Mouse (Mus musculus) erythroblast, embryonic 14.5 days (primary cell): ENCODE measurements around the gene Ep400. TPM values are rescaled to one million over a fixed set of nuclear protein-coding genes. Genes with fewer than 3 reads are reported as not detected.
"Not testable (repeated sequence)": the region's sequence is repeated elsewhere in the genome, so short reads cannot be mapped to it uniquely, and the experiment has no call there.

Experiments
- H3K27me3 ChIP-seq: 2 replicates; pipeline ENCODE4 v1.6.1; 2012; ENCODE audit warnings: inconsistent platforms; ENCODE audit not compliant: control insufficient read depth
- H3K36me3 ChIP-seq: 2 replicates; pipeline ENCODE4 v1.6.1; 2012; ENCODE audit warnings: mild to moderate bottlenecking, inconsistent platforms; ENCODE audit not compliant: control insufficient read depth
- H3K4me1 ChIP-seq: 2 replicates; pipeline ENCODE4 v1.6.1; 2012; ENCODE audit warnings: inconsistent platforms; ENCODE audit not compliant: control insufficient read depth
- H3K4me3 ChIP-seq: replicated peaks from 2 replicates; pipeline ENCODE3; 2012; ENCODE audit warnings: moderate library complexity, mild to moderate bottlenecking, inconsistent platforms
- H3K9me3 ChIP-seq: 2 replicates; pipeline ENCODE4 v1.6.1; 2012; ENCODE audit warnings: low read length, inconsistent platforms, mixed read lengths; ENCODE audit not compliant: control insufficient read depth
- GATA1 ChIP-seq: IDR thresholded peaks from 2 replicates; pipeline ENCODE4 v1.6.1; 2012; ENCODE audit warnings: low read length, inconsistent platforms, mixed read lengths
- TAL1 ChIP-seq: IDR thresholded peaks from 3 replicates; pipeline ENCODE4 v1.6.1; 2012; ENCODE audit warnings: low read length, inconsistent platforms, mixed read lengths
- polyA plus RNA-seq: library from polyadenylated mRNA; stranded (reverse); fragments of >175 nt; gene quantifications from 2 replicates; pipeline ENCODE4 v1.2.3, GENCODE M21; 2012

Gene Ep400
- polyA plus RNA-seq, 1 experiment: 4.0 TPM

DNA sequence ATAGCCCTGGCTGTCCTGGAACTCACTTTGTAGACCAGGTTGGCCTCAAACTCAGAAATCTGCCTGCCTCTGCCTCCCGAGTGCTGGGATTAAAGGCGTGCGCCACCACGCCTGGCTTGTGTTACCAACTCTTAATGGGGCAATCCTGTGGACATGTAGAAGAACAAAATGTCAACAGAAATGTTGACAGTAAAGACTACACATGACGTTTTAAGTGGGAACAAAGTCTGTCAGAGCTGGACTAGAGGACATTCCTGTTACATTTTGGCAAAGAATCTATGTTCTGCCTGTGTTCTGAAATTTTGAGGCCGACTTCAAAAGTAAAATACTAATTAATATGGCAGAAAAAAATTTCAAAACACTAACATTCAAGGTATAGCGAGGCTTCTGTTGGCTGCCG, 6.6 kb downstream of the Ep400 start:
- Histone ChIP-seq H3K4me1 (peaks cover 50% of the 10 kb centered on the region), H3K27me3 (no peaks in the 10 kb centered on the region), H3K9me3 (no peaks in the 10 kb centered on the region), H3K36me3 (peaks cover 61% of the 10 kb centered on the region), H3K4me3 (no peak overlapping the region)
- TF ChIP-seq TAL1 (no peak), GATA1 (no peak)

DNA sequence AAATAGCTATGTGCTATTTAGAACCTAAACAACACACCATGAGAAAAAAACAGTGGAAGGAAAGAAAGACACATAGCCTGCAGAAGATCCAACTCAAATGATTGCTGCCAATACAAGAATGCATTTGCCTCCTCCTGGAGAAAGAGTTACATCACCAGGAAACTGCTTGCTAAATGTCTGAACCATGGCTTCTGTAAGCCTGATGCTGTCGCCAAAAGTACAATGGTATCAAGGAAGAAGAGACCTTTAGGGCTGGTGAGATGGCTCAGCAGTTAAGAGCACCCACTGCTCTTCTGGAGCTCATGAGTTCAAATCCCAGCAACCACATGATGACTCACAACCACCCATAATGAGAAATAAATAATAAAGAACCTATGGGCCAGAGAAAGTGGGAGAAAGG, 25.5 kb downstream of the Ep400 start:
- Histone ChIP-seq H3K4me1 (peaks cover 12% of the 10 kb centered on the region), H3K9me3 (no peaks in the 10 kb centered on the region), H3K36me3 (peaks cover 68% of the 10 kb centered on the region), H3K4me3 (no peak overlapping the region), H3K27me3 (no peaks in the 10 kb centered on the region)
- TF ChIP-seq GATA1 (no peak), TAL1 (no peak)

DNA sequence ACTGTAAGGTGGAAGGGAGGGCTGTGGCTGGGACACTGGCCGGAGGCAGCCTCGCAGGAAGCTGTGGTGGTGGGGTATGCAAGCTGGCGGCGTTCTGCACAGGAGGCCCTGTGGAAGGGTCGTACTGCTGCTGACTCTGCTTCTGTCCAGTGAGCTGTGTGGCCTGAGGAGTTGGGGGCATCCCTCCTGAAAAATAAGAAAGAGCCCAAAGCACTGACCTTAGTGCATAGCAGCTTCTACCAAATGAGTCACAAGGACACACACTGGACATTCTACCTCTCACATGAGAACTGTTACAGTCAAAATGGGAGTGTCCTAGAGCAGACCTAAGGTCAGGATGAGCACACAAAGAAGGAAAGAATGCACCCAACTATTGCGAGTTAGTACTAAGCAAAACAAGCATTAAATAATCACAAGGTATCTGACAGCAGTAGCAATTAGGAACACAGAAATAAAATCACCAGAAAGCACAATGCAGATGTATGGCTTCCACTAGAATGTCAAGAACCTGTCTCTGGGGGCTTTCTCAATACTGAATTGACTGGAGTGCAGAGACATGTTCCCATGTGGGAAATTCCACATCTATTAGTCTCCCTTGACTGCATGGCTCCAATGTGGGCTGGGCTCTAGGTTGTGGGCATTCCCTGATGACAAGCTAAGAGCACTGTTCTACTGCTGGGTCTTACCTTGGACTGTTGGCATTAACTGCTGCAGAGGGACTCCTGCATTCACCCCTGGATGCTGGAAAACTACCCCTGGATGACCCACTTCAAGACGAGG, 30.8 kb downstream of the Ep400 start:
- H3K9me3 ChIP-seq: no peaks in the 10 kb centered on the region
- H3K4me1 ChIP-seq: no peaks in the 10 kb centered on the region; the same call in 1 of the 2 replicates
- no peak overlapping the region for H3K4me3 ChIP-seq
- no peaks in the 10 kb centered on the region for H3K27me3 ChIP-seq
- peaks cover 88% of the 10 kb centered on the region for H3K36me3 ChIP-seq
- TF ChIP-seq GATA1 (no peak), TAL1 (no peak)

- Histone ChIP-seq H3K36me3 (peaks cover 95% of the 10 kb centered on the region), H3K4me1 (no peaks in the 10 kb centered on the region; the same call in 1 of the 2 replicates)
- TF ChIP-seq TAL1 (no peak), GATA1 (no peak)
Measured at GRCm38 (mm10) chr5:110735606-110736005, 34.9 kb downstream of the Ep400 start.

DNA sequence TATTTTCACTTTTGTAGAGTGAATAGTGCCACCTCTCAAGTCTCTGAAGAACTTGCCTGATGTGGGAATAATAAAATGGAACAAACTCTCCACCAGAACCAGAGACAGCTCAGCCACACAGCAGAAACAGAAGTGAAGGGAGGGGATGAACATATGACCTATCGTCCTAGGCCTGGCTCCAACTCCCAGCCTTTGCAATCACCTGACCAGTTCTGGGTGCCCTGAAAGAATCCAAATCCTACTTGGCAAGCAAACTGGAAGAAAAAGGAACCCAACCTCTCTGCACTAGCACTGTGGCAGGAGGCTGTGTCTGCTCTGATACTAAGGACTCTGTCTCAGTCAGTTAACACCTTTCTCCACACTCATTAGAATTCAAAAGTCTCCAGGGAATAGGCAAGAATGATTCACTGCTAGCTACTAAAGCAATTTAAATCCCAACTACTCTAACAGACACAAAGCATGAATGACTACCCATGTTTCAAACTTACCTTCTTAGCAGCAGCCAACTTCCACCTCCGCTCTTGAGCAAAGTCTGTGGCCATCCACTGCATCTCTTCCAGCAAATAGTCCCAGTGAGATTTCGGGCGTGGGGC, 37.2 kb downstream of the Ep400 start:
- no peaks in the 10 kb centered on the region for H3K27me3 ChIP-seq
- no peaks in the 10 kb centered on the region; the same call in 1 of the 2 replicates for H3K4me1 ChIP-seq
- no peaks in the 10 kb centered on the region for H3K9me3 ChIP-seq
- H3K4me3 ChIP-seq: no peak overlapping the region
- TF ChIP-seq TAL1 (no peak), GATA1 (no peak)
- H3K36me3 ChIP-seq: peaks cover 94% of the 10 kb centered on the region

More at GRCm38 (mm10) chr5:110735606-110736005, 34.9 kb downstream of the Ep400 start:
- Histone ChIP-seq H3K4me3 (no peak overlapping the region), H3K27me3 (no peaks in the 10 kb centered on the region), H3K9me3 (no peaks in the 10 kb centered on the region)

DNA sequence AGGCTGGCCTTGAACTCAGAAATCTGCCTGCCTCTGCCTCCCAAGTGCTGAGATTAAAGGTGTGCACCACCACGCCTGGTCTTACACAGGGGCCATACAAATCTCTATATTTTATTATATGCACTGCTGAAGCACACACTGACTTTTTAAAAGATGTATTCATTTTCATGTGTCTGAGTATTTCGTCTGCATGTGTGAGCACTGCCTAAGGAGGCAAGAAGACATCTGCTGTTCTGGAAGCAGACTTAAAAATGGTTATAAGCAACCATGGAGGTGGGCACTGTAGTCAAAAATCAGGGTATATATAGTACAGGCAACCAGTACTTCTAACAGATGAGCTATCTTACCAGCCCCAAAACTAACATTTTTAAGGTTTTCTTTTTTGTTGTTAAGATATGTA, 39.3 kb downstream of the Ep400 start:
- no peaks in the 10 kb centered on the region for H3K9me3 ChIP-seq
- no peak overlapping the region for H3K4me3 ChIP-seq
- H3K36me3 ChIP-seq: peaks cover 93% of the 10 kb centered on the region
- H3K4me1 ChIP-seq: no peaks in the 10 kb centered on the region; the same call in 1 of the 2 replicates
- no peak for TF ChIP-seq TAL1
- no peak for TF ChIP-seq GATA1
- H3K27me3 ChIP-seq: no peaks in the 10 kb centered on the region

- Histone ChIP-seq H3K4me3 (no peak overlapping the region), H3K27me3 (no peaks in the 10 kb centered on the region), H3K36me3 (peaks cover 96% of the 10 kb centered on the region), H3K4me1 (peaks cover 3% of the 10 kb centered on the region; the same call in 1 of the 2 replicates), H3K9me3 (no peaks in the 10 kb centered on the region)
- TF ChIP-seq GATA1: no peak
- TF ChIP-seq TAL1: no peak
Measured at GRCm38 (mm10) chr5:110727850-110728249, 42.7 kb downstream of the Ep400 start.

DNA sequence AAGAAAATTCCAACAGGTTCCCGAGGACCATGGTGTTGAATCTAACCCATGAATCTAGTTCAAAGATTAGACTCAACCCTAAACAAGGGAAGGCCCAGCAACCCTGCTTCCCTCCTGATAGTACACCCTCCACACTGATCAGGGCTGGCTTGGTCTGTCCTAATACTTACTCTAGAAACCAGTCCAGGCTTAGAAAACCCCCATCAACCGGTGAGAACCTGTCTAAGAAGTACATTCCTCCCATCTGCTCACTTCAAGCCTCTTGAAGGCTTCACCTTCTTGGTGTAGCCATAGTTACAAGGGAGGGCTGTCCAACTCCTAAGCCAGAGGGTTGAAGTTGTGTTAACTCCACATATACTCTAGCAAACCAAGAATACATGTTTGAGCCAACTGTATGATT, 47.0 kb downstream of the Ep400 start:
- no peak for TF ChIP-seq TAL1
- no peak for TF ChIP-seq GATA1
- H3K4me1 ChIP-seq: peaks cover 8% of the 10 kb centered on the region
- no peak overlapping the region for H3K4me3 ChIP-seq
- peaks cover 96% of the 10 kb centered on the region for H3K36me3 ChIP-seq
- no peaks in the 10 kb centered on the region for H3K9me3 ChIP-seq
- H3K27me3 ChIP-seq: no peaks in the 10 kb centered on the region

DNA sequence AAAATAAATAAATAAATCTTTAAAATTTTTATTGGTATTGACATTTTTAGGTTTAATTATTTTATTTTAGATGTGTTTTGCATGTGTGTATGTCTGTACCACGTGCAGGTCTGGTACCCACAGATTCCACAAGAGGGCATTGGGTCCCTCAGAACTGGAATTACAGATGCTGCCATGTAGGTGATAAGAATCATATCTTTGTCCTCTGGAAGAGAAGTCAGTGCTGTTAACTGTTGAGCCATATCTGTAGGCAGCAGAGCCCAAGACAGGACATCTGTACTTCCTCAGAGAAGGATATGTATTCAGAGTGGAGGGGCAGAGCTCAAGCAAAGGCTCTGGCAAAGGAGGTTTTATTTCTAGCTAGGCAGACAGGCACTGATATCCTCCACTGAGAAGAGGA, 49.1 kb downstream of the Ep400 start:
- not testable (repeated sequence) for H3K4me3 ChIP-seq, H3K27me3 ChIP-seq
- peaks cover 94% of the 10 kb centered on the region for H3K36me3 ChIP-seq

More for the DNA sequence above, 49.1 kb downstream of the Ep400 start:
- not testable (repeated sequence) for H3K4me1 ChIP-seq, H3K9me3 ChIP-seq
